Mouse (Mus musculus) spleen, adult 2 months (tissue): ENCODE measurements at regions not wholly inside any gene's neighbourhood (a gene's known extent, or its start where the extent isn't known, plus 50 kb on each side); places are given as distances from the start of the nearest gene placed in this dataset.
A peak's percentile ranks its signal among the peaks of the same experiment; 100 is the strongest.

Experiments used
- DNase-seq, 2 experiments: peaks; one replicate each; pipeline versions ENCODE4 v3.0.0 to v3.0.0-alpha.2; 2012 to 2021; ENCODE audit warnings: low spot score in 2 of 2, low read depth in 1 of 2
- H3K27ac ChIP-seq: fragments of 200-500 bp; 2 replicates; pipeline ENCODE4 v1.5.1; 2012; ENCODE audit warnings: low read length, inconsistent platforms; ENCODE audit not compliant: insufficient read depth
- H3K27me3 ChIP-seq: fragments of 200-500 bp; 2 replicates; pipeline ENCODE4 v1.6.1; 2012; ENCODE audit warnings: mild to moderate bottlenecking, moderate library complexity, low read length, inconsistent platforms; ENCODE audit not compliant: control insufficient read depth, insufficient read depth
- H3K36me3 ChIP-seq: fragments of 200-500 bp; 2 replicates; pipeline ENCODE4 v1.6.1; 2012; ENCODE audit warnings: mild to moderate bottlenecking, low read length, inconsistent platforms; ENCODE audit not compliant: control insufficient read depth, insufficient read depth
- H3K4me1 ChIP-seq: fragments of 200-500 bp; 2 replicates; pipeline ENCODE4 v1.6.1; 2011; ENCODE audit warnings: inconsistent platforms; ENCODE audit not compliant: control insufficient read depth, insufficient read depth, insufficient read length
- H3K4me3 ChIP-seq: fragments of 200-500 bp; 2 replicates; pipeline ENCODE4 v1.5.1; 2011; ENCODE audit warnings: mild to moderate bottlenecking, inconsistent platforms; ENCODE audit not compliant: insufficient read depth, insufficient read length; ENCODE audit errors: extremely low read depth
- CTCF ChIP-seq: fragments of 200-500 bp; IDR thresholded peaks from 2 replicates; pipeline ENCODE4 v1.5.1; 2011; ENCODE audit warnings: mild to moderate bottlenecking, inconsistent platforms; ENCODE audit not compliant: insufficient read depth, insufficient read length, insufficient replicate concordance; ENCODE audit errors: extremely low read depth
- POLR2A ChIP-seq: fragments of 200-500 bp; IDR thresholded peaks from 2 replicates; pipeline ENCODE4 v1.6.1; 2011; ENCODE audit warnings: low read depth, low read length, inconsistent platforms
- WGBS: fragments of 180-500 bp; shearing (Covaris S2); methylation state at CpG from one replicate; pipeline ENCODE4 v1.1.7; 2018; 5-methylcytosine and 5-hydroxymethylcytosine counted together

- H3K36me3 ChIP-seq, result no peaks in the 10 kb centered on the region
- no peaks in the 10 kb centered on the region for H3K4me1 ChIP-seq
- DNase-seq, result no peak
- H3K27me3 ChIP-seq, result no peaks in the 10 kb centered on the region
- no peak overlapping the region for H3K4me3 ChIP-seq
- no peak overlapping the region for H3K27ac ChIP-seq
- 44% methylated on average over 2 of the region's 2 CpGs for WGBS
- TF ChIP-seq CTCF (no peak), POLR2A (no peak)
Measured at GRCm38 (mm10) chr7:35893292-35893691, 90.5 kb upstream of the Zfp507 start.

DNA sequence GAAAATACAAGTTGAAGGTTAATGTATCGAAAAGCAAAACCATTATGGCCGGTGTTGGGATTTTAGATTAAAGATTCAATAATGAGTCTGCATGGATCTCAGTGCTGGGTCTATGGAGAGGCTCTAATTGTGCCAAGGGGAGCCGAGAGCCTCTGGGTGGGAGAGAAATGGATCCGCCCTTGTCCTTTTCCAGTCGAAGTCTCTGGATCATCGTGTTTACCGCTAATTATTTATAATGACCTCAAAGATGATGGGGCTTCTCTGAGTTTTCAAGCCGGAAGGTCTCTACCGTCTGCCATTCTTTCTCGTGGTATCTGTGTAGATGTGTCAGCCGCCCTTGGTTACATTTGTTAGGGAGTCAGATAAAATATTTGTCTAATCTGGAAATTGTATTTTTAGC is 83.2 kb upstream of the Zfp507 start:
- DNase-seq, result no peak
- TF ChIP-seq POLR2A (no peak), CTCF (no peak)
- no peak overlapping the region for H3K27ac ChIP-seq
- H3K27me3 ChIP-seq, result no peaks in the 10 kb centered on the region
- H3K36me3 ChIP-seq, result no peaks in the 10 kb centered on the region
- H3K4me3 ChIP-seq, result no peak overlapping the region
- 90% methylated on average over 11 of the region's 11 CpGs for WGBS
- no peaks in the 10 kb centered on the region for H3K4me1 ChIP-seq

DNA sequence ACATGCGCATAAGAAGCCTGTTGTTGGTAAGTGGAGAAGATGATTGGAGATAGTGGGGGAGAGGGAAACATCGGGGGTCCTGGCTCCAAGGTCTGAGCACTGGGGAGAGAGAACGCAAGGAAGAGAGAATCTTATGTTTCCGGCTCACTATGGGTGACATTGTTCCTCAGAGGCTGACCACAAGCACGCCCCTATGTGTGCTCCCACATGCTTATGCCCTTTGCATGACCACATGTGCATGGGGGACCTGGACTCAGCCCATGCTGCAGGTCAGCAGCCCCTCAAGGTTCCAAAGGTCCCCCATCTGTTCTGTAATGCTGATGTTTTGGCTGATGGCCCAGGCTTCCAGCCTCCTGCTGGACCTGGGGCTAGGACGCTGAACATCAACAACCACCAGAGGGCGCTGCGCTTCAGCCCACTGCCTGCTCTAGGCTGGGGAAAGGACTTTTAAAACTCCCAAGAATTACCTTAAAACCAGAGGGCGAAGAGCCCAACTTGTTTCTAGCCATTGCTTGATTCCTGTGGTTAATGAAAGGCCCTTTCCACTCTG is 77.0 kb upstream of the Zfp507 start:
- Histone ChIP-seq H3K27me3 (no peaks in the 10 kb centered on the region), H3K27ac (no peak overlapping the region), H3K4me1 (no peaks in the 10 kb centered on the region), H3K36me3 (no peaks in the 10 kb centered on the region), H3K4me3 (no peak overlapping the region)
- WGBS, result 48% methylated on average over 9 of the region's 9 CpGs
- no peak for TF ChIP-seq POLR2A
- TF ChIP-seq CTCF, result peak; percentile 33; the same call in 1 of the 2 replicates
- peak in 1 of 2 experiments; percentile 7 for DNase-seq

DNA sequence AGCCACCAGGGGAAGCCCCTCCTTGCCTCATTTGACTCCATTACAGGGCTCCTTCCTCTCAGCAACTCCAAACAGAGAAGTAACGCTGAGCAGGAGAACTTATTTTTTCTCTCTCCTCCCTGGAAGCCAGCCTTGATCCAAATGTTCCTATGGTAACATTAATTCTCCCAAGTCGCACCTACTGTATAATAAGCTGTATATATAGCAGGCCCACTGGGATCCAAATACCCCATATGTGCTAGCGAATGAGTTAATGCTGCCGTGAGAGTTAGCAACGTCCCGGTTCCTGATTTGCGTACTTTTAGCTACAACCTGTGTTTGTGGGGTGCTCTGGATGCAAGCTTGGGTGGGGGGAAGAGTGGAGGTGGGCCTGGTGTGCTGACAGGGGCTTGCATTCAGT is 75.4 kb upstream of the Zfp507 start:
- Histone ChIP-seq H3K27me3 (no peaks in the 10 kb centered on the region), H3K36me3 (no peaks in the 10 kb centered on the region), H3K4me1 (no peaks in the 10 kb centered on the region), H3K27ac (no peak overlapping the region), H3K4me3 (no peak overlapping the region)
- DNase-seq, result no peak
- TF ChIP-seq CTCF (no peak), POLR2A (no peak)
- WGBS, result 81% methylated on average over 7 of the region's 7 CpGs

DNA sequence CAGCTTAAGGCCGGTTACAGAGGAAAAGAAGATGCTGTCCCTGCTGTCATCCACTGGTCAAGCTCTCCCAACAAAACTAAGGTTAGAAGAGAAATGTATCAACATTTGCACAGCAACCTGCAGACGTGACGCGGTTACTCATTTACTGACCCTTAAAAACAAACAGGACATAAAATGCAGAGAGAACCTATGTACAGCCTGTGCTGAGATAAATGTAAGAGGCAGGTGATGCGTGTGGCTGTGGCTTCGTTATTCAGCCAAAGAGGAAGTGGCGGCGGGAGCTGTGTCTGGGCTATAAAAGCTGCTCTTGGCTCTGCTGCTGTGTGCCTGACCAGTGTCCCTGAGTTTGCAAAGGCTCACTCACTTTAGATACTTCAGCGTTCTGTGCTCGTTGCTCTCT is 58.2 kb upstream of the Zfp507 start:
- TF ChIP-seq CTCF (no peak), POLR2A (no peak)
- no peak overlapping the region for H3K27ac ChIP-seq
- 39% methylated on average over 10 of the region's 10 CpGs for WGBS
- H3K4me3 ChIP-seq, result no peak overlapping the region
- DNase-seq, result no peak
- H3K36me3 ChIP-seq, result no peaks in the 10 kb centered on the region
- no peaks in the 10 kb centered on the region for H3K4me1 ChIP-seq
- no peaks in the 10 kb centered on the region for H3K27me3 ChIP-seq

GRCm38 (mm10) chr7:35859601-35860000 is 56.8 kb upstream of the Zfp507 start:
- Histone ChIP-seq H3K4me3 (no peak overlapping the region), H3K4me1 (no peaks in the 10 kb centered on the region), H3K36me3 (no peaks in the 10 kb centered on the region), H3K27me3 (no peaks in the 10 kb centered on the region), H3K27ac (no peak overlapping the region)
- DNase-seq, result peak in 1 of 2 experiments; percentile 15
- WGBS, result 31% methylated on average over 3 of the region's 3 CpGs
- TF ChIP-seq CTCF, result peak; percentile 5; the same call in 1 of the 2 replicates
- no peak for TF ChIP-seq POLR2A

DNA sequence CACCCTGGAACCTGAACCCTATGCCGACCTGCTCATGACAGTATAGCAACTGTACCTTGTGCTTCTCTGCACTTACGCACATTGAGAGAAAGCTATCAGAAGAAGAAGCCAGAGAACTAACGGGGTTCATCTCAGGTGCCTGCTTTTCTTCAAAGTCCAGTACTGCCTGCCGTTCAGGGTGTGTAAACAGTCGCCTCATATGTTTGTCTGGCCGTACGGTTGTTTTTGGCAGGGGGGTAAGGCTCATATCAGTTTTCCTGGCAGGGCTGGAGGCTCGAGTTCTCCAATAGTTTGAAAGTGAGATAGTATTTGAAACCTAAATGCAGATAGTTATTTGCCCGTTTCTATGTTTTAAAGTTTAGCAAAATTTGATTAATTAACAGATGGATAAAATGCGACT is 54.9 kb upstream of the Zfp507 start:
- DNase-seq, result no peak
- Histone ChIP-seq H3K36me3 (no peaks in the 10 kb centered on the region), H3K27ac (no peak overlapping the region), H3K4me3 (no peak overlapping the region), H3K27me3 (no peaks in the 10 kb centered on the region), H3K4me1 (no peaks in the 10 kb centered on the region)
- WGBS, result 87% methylated on average over 10 of the region's 10 CpGs
- TF ChIP-seq CTCF (no peak), POLR2A (no peak)
